Mouse (Mus musculus) cortical plate, adult 2 months (tissue): Measurements from ENCODE around the gene Zer1. TPM values are rescaled to one million over a fixed set of nuclear protein-coding genes. Genes with fewer than 3 reads are reported as not detected.
"Not testable (repeated sequence)": the region's sequence is repeated elsewhere in the genome, so short reads cannot be mapped to it uniquely, and the experiment has no call there.

Experiments
- H3K27ac ChIP-seq: fragments of 200-500 bp; 2 replicates; pipeline ENCODE4 v1.5.1; 2012; ENCODE audit warnings: low read length, control low read depth, inconsistent platforms; ENCODE audit not compliant: insufficient read depth
- H3K4me1 ChIP-seq: fragments of 200-500 bp; 2 replicates; pipeline ENCODE4 v1.6.1; 2011; ENCODE audit warnings: low read length; ENCODE audit not compliant: control insufficient read depth, insufficient read depth
- H3K4me3 ChIP-seq: fragments of 200-500 bp; 2 replicates; pipeline ENCODE4 v1.5.1; 2011; ENCODE audit warnings: mild to moderate bottlenecking, low read length, control low read depth; ENCODE audit not compliant: insufficient read depth
- CTCF ChIP-seq: fragments of 200-500 bp; IDR thresholded peaks from 2 replicates; pipeline ENCODE4 v1.5.1; 2011; ENCODE audit warnings: mild to moderate bottlenecking, control low read depth, low read length; ENCODE audit not compliant: insufficient read depth; ENCODE audit errors: extremely low read depth
- POLR2A ChIP-seq: fragments of 200-500 bp; IDR thresholded peaks from 2 replicates; pipeline ENCODE4 v1.6.1; 2011; ENCODE audit warnings: mild to moderate bottlenecking, low read length, control low read depth; ENCODE audit not compliant: insufficient read depth; ENCODE audit errors: extremely low read depth
- polyA plus RNA-seq: library from polyadenylated mRNA; depleted of rRNA; stranded (reverse); fragments of >200 nt; gene quantifications from 2 replicates; pipeline ENCODE4 v1.2.3, GENCODE M21; 2012; rRNA removed

The Zer1 gene
- polyA plus RNA-seq, 1 experiment: 155 TPM

DNA sequence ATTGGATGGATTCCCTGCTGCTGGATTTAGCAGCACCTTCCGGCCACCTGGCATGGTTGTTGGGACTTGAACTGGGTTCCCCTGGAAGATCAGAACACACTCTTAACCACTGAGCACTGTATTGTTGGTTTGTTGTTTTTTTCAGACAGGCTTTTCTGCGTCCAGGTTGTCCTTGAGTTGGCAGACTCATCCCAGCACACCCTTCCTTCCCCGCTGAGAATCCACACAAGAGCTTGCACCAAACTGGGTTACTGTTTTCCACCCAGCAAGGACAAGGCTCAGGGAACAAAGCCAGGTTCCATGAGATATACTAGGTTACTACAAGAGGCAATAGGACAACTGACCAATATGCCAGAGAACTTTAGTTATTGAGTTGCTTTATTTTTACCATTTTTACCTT is 67.6 kb downstream of the Zer1 start:
- Histone ChIP-seq H3K4me1 (no peaks in the 10 kb centered on the region), H3K4me3 (no peak overlapping the region), H3K27ac (no peak overlapping the region)
- TF ChIP-seq POLR2A (no peak), CTCF (no peak)

DNA sequence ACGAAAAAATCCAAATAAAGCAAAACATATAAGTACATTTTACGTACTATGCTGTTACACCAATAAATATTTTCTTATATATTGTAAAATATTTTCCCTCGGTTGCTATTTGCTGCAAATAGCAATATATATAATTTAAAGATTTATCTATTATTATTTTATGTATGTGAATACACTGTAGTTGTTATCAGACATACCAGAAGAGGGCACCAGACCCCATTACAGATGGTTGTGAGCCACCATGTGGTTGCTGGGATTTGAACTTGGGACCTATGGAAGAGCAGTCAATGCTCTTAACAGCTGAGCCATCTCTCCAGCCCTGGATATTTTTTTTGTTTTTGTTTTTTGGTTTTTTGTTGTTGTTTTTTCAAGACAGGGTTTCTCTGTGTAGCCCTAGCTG is 69.1 kb downstream of the Zer1 start:
- H3K4me1 ChIP-seq, H3K4me3 ChIP-seq, H3K27ac ChIP-seq: not testable (repeated sequence)

DNA sequence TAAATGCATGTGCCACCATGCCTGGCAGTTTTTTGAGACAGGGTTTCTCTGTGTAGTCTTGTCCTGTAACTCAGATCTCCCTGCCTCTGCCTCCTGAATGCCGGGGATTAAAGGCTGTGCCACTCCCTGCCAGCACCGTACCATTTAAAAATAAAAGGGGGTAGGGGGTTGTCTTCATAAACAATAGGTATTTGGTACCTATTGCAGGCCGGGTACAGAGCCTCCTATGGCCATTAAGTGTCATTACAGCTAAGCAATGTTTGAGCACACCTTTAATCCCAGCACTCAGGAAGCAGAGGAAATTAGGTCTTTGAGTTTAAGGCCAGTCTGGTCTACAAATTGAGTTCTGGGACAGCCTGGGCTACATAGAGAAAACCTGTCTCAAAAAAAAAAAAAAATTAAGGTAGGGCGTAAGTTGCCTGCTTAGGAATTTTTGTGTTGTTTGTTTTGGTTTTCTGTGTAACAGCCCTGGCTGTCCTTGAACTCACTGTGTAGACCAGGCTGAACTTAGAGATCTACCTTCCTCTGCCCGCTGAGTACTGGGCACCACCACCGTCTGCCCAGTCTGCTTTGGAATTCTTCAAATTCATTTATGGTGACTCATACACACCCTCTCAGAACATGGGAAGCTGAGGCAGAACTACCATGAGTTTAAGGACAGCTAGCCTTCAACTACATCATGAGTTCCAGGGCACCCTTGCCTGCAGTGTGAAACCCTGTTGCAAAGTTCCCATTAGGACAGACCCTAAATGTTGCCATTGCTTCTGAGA is 72.2 kb downstream of the Zer1 start:
- Histone ChIP-seq H3K4me1 (no peaks in the 10 kb centered on the region; the same call in 1 of the 2 replicates), H3K4me3 (no peak overlapping the region), H3K27ac (no peak overlapping the region)
- TF ChIP-seq POLR2A (no peak), CTCF (0 out of 2 replicates have a peak, but pooled peaks have one; percentile 6)

DNA sequence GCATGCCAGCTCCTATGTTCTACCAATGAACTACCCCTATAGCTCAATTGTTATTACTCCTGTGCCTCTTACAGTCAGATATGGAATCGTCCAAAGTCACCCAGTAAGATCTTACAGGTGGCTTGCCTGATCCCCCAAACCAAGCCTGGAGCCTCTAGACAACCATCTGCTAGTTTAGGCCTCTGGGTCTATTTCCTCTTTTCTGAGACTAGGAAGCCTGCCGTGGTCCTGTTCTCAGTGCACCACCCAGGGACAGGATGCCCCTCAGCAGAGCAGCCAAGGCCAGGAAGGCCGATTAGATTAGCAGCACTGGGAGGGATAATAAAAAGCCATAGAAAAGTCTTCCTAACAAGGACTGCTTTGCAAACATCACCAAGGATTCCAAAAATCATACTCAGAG is 74.6 kb downstream of the Zer1 start:
- Histone ChIP-seq H3K4me1 (no peaks in the 10 kb centered on the region; the same call in 1 of the 2 replicates), H3K27ac (no peak overlapping the region), H3K4me3 (no peak overlapping the region)
- TF ChIP-seq CTCF (no peak), POLR2A (no peak)

DNA sequence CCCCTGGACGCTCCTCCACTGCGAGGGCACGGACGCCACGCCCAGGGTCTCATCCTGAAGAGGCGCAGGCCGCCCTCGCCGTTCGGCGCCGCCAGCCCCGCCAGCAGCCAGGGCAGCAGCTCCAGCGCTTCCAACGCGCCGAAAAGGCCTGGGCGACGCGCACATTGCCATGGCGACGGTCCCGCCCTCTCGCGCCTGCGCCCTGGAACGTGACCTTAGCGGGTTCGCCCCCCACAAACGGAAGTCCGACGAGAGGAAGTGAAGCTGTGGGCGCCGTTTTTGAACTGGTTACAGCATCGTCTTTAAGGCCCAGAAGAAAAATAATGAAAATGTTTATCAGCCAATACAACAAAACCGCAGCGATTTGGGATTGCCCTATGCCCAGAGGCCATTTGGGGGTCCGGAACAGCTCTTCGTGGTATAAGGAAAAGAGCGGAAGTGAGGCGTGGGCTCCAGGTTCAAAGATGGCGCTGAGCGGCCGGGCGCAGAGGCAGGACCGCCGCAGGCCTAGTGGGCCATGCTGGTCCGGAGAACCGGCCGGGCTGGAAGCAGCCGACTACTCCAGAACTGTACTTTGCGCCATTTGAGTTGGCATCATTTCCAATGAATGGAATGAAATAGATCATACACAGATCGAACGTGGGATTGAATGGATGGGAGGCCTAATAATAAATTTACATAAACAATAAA is 75.5 kb downstream of the Zer1 start, which contains the start of gene Wdr34:
Wdr34 (minus strand) TSS at position 183 of the 690 bp plus-strand sequence.
- H3K4me1 ChIP-seq: no peaks in the 10 kb centered on the region; the same call in 1 of the 2 replicates
- H3K4me3 ChIP-seq: peak within 1 kb of the TSS; percentile 67
- TF ChIP-seq POLR2A: peak; percentile 70; the same call in 1 of the 2 replicates
- TF ChIP-seq CTCF: no peak
- peak within 1 kb of the TSS; percentile 92 for H3K27ac ChIP-seq

DNA sequence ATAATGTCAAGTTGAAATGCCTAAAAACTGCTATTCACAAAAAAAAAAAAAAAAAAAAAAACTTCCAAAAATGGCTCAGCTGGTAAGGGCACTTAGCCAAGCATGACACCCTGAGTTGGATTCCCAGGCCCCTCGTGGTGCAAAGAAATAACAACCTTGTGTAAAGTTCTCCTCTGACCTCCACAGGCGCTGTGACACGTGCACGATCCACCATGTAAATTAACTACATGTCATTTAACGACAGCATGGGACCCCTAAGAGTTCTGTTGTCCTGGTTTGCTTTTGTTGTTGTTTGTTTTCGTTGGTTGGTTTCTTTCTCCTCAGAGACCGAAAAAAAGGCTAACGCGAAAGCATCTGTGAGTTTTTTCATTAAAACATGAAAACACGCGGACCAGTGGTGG is 76.3 kb downstream of the Zer1 start:
- Histone ChIP-seq H3K4me3 (peak overlapping the region; percentile 67), H3K4me1 (no peaks in the 10 kb centered on the region; the same call in 1 of the 2 replicates), H3K27ac (no peak overlapping the region)
- no peak for TF ChIP-seq POLR2A
- TF ChIP-seq CTCF: no peak

Other genes starting within 250 kb of the Zer1 start
- gene Odf2, start 235.4 kb downstream of the Zer1 start, polyA plus RNA-seq: 172 and 188 TPM in 2 replicates
- gene Gle1, start 189.2 kb downstream of the Zer1 start, polyA plus RNA-seq: 49.4 and 53.1 TPM in 2 replicates
- gene Sptan1, start 159.0 kb downstream of the Zer1 start, polyA plus RNA-seq: 772 and 816 TPM in 2 replicates
- gene Wdr34, start 75.7 kb downstream of the Zer1 start, polyA plus RNA-seq: 50.8 and 51.9 TPM in 2 replicates
- 153 and 167 TPM in 2 replicates for gene Set, start 67.2 kb downstream of the Zer1 start, polyA plus RNA-seq
- gene Pkn3, start 46.9 kb downstream of the Zer1 start, polyA plus RNA-seq: 2.2 and 2.4 TPM in 2 replicates
- 18.9 and 19.5 TPM in 2 replicates for gene Zdhhc12, start 30.9 kb downstream of the Zer1 start, polyA plus RNA-seq
- gene Tbc1d13, start 9.2 kb upstream of the Zer1 start, polyA plus RNA-seq: 43.4 and 43.8 TPM in 2 replicates
- 32.9 and 33.4 TPM in 2 replicates for gene Endog, start 46.9 kb upstream of the Zer1 start, polyA plus RNA-seq
- 49.2 and 50.5 TPM in 2 replicates for gene Spout1, start 53.9 kb upstream of the Zer1 start, polyA plus RNA-seq
- gene Kyat1, start 81.3 kb upstream of the Zer1 start, polyA plus RNA-seq: 21.5 and 22.4 TPM in 2 replicates
- 32.4 and 35.3 TPM in 2 replicates for gene Lrrc8a, start 113.1 kb upstream of the Zer1 start, polyA plus RNA-seq
- 17.7 and 18.5 TPM in 2 replicates for gene Gm28035, start 116.0 kb upstream of the Zer1 start, polyA plus RNA-seq
- gene Phyhd1, start 141.6 kb upstream of the Zer1 start, polyA plus RNA-seq: 32.2 and 34.1 TPM in 2 replicates
- gene Gm28038, start 156.5 kb upstream of the Zer1 start, polyA plus RNA-seq: not detected in 2 replicates
- 16.7 and 16.9 TPM in 2 replicates for gene Dolk, start 161.7 kb upstream of the Zer1 start, polyA plus RNA-seq
- 15.7 and 16.5 TPM in 2 replicates for gene Nup188, start 161.8 kb upstream of the Zer1 start, polyA plus RNA-seq
- gene Sh3glb2, start 234.8 kb upstream of the Zer1 start, polyA plus RNA-seq: 520 and 530 TPM in 2 replicates
- gene Miga2, start 239.6 kb upstream of the Zer1 start, polyA plus RNA-seq: 85.6 and 97.0 TPM in 2 replicates